17 mouse cellular contexts compared by ENCODE assay signal in the genomic region with DNA sequence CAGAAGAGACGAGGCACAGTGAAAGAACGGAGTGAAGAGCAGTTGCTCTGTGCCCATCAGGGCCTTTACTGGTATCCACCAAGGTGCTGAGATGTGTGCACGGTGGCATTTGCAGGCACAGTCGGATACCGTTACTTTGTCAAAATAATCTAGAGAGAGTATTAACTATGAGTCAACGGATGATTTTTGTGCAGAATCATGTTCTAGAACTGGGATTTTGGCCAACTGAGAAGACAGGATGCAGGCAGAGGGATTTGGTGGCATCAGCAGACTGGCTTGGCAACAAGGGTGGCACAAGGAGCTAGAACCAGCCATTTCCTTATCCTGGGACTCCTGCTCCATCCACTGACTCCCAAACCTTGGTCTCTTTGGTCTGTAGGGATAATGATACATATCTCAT.
DNase-seq lines count a peak whose midpoint lies in the region; ATAC-seq and TF ChIP-seq lines count a peak whose summit lies in the region.
"Had no signal": no experiment of that assay in that cellular context is flagged by ENCODE, and none has a peak within 500 bp of the region (broad histone marks: within the 10 kb centered on the region; RNA-seq: fewer than 3 reads in every experiment).

No protein-coding gene starts in this region.

- no peak for TF ChIP-seq CTCF in layer of hippocampus, adult 2 months (conservative IDR thresholded peaks at IDR 0.05)
- TF ChIP-seq CTCF in cerebellum, adult 2 months (IDR thresholded peaks at IDR 0.05; ENCODE audit: borderline replicate concordance, insufficient read depth, low read depth, low read length), result no peak
- no peak for TF ChIP-seq CTCF in hindbrain, postnatal 0 days (IDR thresholded peaks at IDR 0.05; ENCODE audit: low read depth)

- ATAC-seq in cerebellum, adult (ENCODE audit: insufficient number of reproducible peaks, low FRiP score, low TSS enrichment), result peak; percentile 56
- no peak for ATAC-seq in hindbrain, postnatal 0 days
- no peak for ATAC-seq in forebrain, embryonic 12.5 days (ENCODE audit: low FRiP score)

- peaks cover 6% of the 10 kb centered on the region for H3K4me1 ChIP-seq in cerebellum, adult 2 months (ENCODE audit: control insufficient read depth, insufficient read depth, low read length)
- H3K4me1 ChIP-seq in hindbrain, postnatal 0 days (ENCODE audit: insufficient read depth, low read length), result no peaks in the 10 kb centered on the region
- peaks cover 13% of the 10 kb centered on the region for H3K4me1 ChIP-seq in forebrain, embryonic 12.5 days
- H3K4me1 ChIP-seq: liver, embryonic 13.5 days had no signal

- H3K4me2 ChIP-seq in hindbrain, postnatal 0 days (ENCODE audit: low read depth, low read length), result no peak overlapping the region
- no peak overlapping the region for H3K4me2 ChIP-seq in forebrain, embryonic 12.5 days
- H3K4me2 ChIP-seq: embryonic facial prominence, embryonic 12.5 days; liver, embryonic 13.5 days; midbrain, embryonic 12.5 days had no signal

- no peak for TF ChIP-seq POLR2A in cerebellum, adult 2 months (IDR thresholded peaks at IDR 0.05; ENCODE audit: borderline replicate concordance, insufficient read depth, low read length)

- no peak for DNase-seq in cerebellum, postnatal 4 days (ENCODE audit: low spot score in 2 of 2)
- peak in 1 of 2 experiments; percentile 44 for DNase-seq in layer of hippocampus, adult 2 months (ENCODE audit: low spot score in 2 of 2)
- DNase-seq in layer of hippocampus, adult 9-10 months (ENCODE audit: low spot score), result no peak
- DNase-seq in cerebellum, adult 2 months, result peak; percentile 51 to 87
- DNase-seq in cerebellum, postnatal 25 days, result peak; percentile 47 to 60
- no peak for DNase-seq in hindbrain, postnatal 0 days (ENCODE audit: low spot score)
- DNase-seq: layer of hippocampus, postnatal 36 days; liver, embryonic 13.5 days; right cerebral cortex, postnatal 14 days; spleen, adult 18-20 months had no signal

- H3K36me3 ChIP-seq in hindbrain, postnatal 0 days (ENCODE audit: insufficient read depth, low read length), result no peaks in the 10 kb centered on the region
- H3K36me3 ChIP-seq in forebrain, embryonic 12.5 days (replicated peaks), result no peaks in the 10 kb centered on the region
- H3K36me3 ChIP-seq: embryonic facial prominence, embryonic 12.5 days; heart, embryonic 12.5 days; hindbrain, embryonic 10.5 days; liver, embryonic 13.5 days; midbrain, embryonic 12.5 days had no signal

- no peaks in the 10 kb centered on the region for H3K9me3 ChIP-seq in hindbrain, postnatal 0 days (ENCODE audit: low read length)
- no peaks in the 10 kb centered on the region for H3K9me3 ChIP-seq in forebrain, embryonic 12.5 days
- H3K9me3 ChIP-seq: embryonic facial prominence, embryonic 12.5 days; heart, embryonic 12.5 days; hindbrain, embryonic 10.5 days; liver, embryonic 13.5 days; midbrain, embryonic 12.5 days had no signal

- H3K27me3 ChIP-seq in cerebellum, adult 2 months (ENCODE audit: control insufficient read depth, insufficient read depth, low read length), result no peaks in the 10 kb centered on the region
- no peaks in the 10 kb centered on the region for H3K27me3 ChIP-seq in hindbrain, postnatal 0 days (ENCODE audit: insufficient read depth, low read length)
- no peaks in the 10 kb centered on the region for H3K27me3 ChIP-seq in forebrain, embryonic 12.5 days
- H3K27me3 ChIP-seq: embryonic facial prominence, embryonic 12.5 days; heart, embryonic 12.5 days; liver, embryonic 13.5 days; midbrain, embryonic 12.5 days had no signal

- WGBS in cerebellum, adult 2 months, result 30% methylated on average over 6 of the region's 6 CpGs
- WGBS in hindbrain, postnatal 0 days, result 89% methylated on average over 6 of the region's 6 CpGs
- 95% methylated on average over 6 of the region's 6 CpGs for WGBS in forebrain, embryonic 12.5 days

- H3K9ac ChIP-seq in hindbrain, postnatal 0 days (replicated peaks; ENCODE audit: low read length), result no peak overlapping the region
- no peak overlapping the region for H3K9ac ChIP-seq in forebrain, embryonic 12.5 days
- H3K9ac ChIP-seq: embryonic facial prominence, embryonic 12.5 days; heart, embryonic 12.5 days; liver, embryonic 13.5 days; lung, embryonic 14.5 days; midbrain, embryonic 12.5 days had no signal

- H3K27ac ChIP-seq in layer of hippocampus, adult 2 months, result peak overlapping the region; percentile 50
- H3K27ac ChIP-seq in cerebellum, adult 2 months (ENCODE audit: insufficient read depth, low read length), result no peak overlapping the region
- H3K27ac ChIP-seq in hindbrain, postnatal 0 days, result no peak overlapping the region
- H3K27ac ChIP-seq in forebrain, embryonic 12.5 days, result no peak overlapping the region
- H3K27ac ChIP-seq: embryonic facial prominence, embryonic 12.5 days; hindbrain, embryonic 10.5 days; liver, embryonic 13.5 days; midbrain, embryonic 12.5 days had no signal

- H3K4me3 ChIP-seq in layer of hippocampus, adult 2 months, result no peak overlapping the region
- no peak overlapping the region for H3K4me3 ChIP-seq in cerebellum, adult 2 months (replicated peaks; ENCODE audit: insufficient read depth, low read depth, low read length)
- H3K4me3 ChIP-seq in hindbrain, postnatal 0 days (ENCODE audit: low read length), result no peak overlapping the region
- H3K4me3 ChIP-seq in forebrain, embryonic 12.5 days (replicated peaks), result no peak overlapping the region
- H3K4me3 ChIP-seq: embryonic facial prominence, embryonic 12.5 days; heart, embryonic 12.5 days; hindbrain, embryonic 10.5 days; liver, embryonic 13.5 days; midbrain, embryonic 12.5 days had no signal

Comparison
In these comparisons a context has a peak if more than half of its experiments do, and no peak if none do; other contexts are left out.
1. DNase-seq: peak in cerebellum, adult 2 months (2 of 2) and cerebellum, postnatal 25 days (2 of 2); none in cerebellum, postnatal 4 days (0 of 2), layer of hippocampus, adult 9-10 months (single experiment) and hindbrain, postnatal 0 days (single experiment).